Mouse (Mus musculus) stomach, embryonic 15.5 days (tissue): ENCODE measurements around the gene Gm3194. TPM values are rescaled to one million over a fixed set of nuclear protein-coding genes. Genes with fewer than 3 reads are reported as not detected.
"Not testable (repeated sequence)": the region's sequence is repeated elsewhere in the genome, so short reads cannot be mapped to it uniquely, and the experiment has no call there.

ENCODE experiments used
- ATAC-seq: fragments of 200-750 bp; cut with Nextera tagmentation; 2 replicates; pipeline ENCODE4 v1.8.0; 2017; ENCODE audit warnings: low read depth, moderate number of reproducible peaks, moderate TSS enrichment; ENCODE audit not compliant: insufficient read depth, low FRiP score
- H3K27ac ChIP-seq: fragments of 300-500 bp; sonication (generic); 2 replicates; pipeline ENCODE4 v1.5.1; 2015; ENCODE audit warnings: mild to moderate bottlenecking, inconsistent platforms
- H3K27me3 ChIP-seq: fragments of 300-500 bp; sonication (generic); replicated peaks from 2 replicates; pipeline ENCODE4 v1.6.1; 2015; ENCODE audit warnings: inconsistent platforms
- H3K36me3 ChIP-seq: fragments of 300-500 bp; sonication (generic); 2 replicates; pipeline ENCODE4 v1.6.1; 2015; ENCODE audit warnings: inconsistent platforms
- H3K4me1 ChIP-seq: fragments of 300-500 bp; sonication (generic); 2 replicates; pipeline ENCODE4 v1.6.1; 2015; ENCODE audit warnings: inconsistent platforms
- H3K4me2 ChIP-seq: fragments of 300-500 bp; sonication (generic); 2 replicates; pipeline ENCODE4 v1.6.1; 2015; ENCODE audit warnings: mild to moderate bottlenecking, inconsistent platforms
- H3K4me3 ChIP-seq: fragments of 300-500 bp; sonication (generic); replicated peaks from 2 replicates; pipeline ENCODE4 v1.5.1; 2015; ENCODE audit warnings: inconsistent platforms
- H3K9ac ChIP-seq: fragments of 300-500 bp; sonication (generic); 2 replicates; pipeline ENCODE4 v1.6.1; 2015; ENCODE audit warnings: inconsistent platforms
- H3K9me3 ChIP-seq: fragments of 300-500 bp; sonication (generic); 2 replicates; pipeline ENCODE4 v1.6.1; 2016; ENCODE audit warnings: inconsistent platforms
- WGBS: fragments of 180-500 bp; shearing (Covaris S2); methylation state at CpG from one replicate; pipeline ENCODE4 v1.1.7; 2015; 5-methylcytosine and 5-hydroxymethylcytosine counted together
- polyA plus RNA-seq: library from polyadenylated mRNA; unstranded; fragments of >200 nt; fragmentation: Nextera tagmentation; extraction: Ambion mirVana; gene quantifications from 2 replicates; pipeline ENCODE4 v1.2.1, GENCODE M21; 2015

Gm3194 gene
- 0.58 and 0.61 TPM in 2 replicates for polyA plus RNA-seq

DNA sequence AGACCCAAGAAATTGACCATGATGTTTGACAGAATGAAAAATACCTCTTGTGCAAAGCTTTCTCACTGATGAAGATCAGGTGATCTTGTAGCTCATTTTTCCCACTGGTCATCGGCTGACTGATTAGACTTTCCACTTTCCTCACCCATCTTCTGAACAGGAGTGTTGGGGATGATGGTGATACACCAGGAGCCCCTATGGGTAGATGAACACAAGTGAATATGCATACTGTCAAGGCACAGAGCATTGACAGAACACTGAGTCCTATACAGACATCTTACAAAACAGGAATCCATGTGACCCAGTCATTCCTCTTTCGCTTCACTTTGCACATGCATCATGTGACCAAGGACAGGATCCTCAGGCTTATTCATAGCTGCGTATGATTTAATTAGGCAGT, at the start of gene Gm3194:
Gene Gm3194, minus strand, starts transcription at position 101 of the 400 bp plus-strand sequence.
- H3K4me1 ChIP-seq, H3K9ac ChIP-seq, H3K27ac ChIP-seq, H3K9me3 ChIP-seq, ATAC-seq, H3K36me3 ChIP-seq, H3K4me2 ChIP-seq, H3K4me3 ChIP-seq, H3K27me3 ChIP-seq: not testable (repeated sequence)
- WGBS: no CpG with 5 or more reads among the region's 3 CpGs

GRCm38 (mm10) chr14:5501374-5501773, 46.1 kb upstream of the Gm3194 start, which contains the start of gene Gm3488:
Gene Gm3488 (plus strand): TSS chr14:5501674.
- not testable (repeated sequence) for H3K36me3 ChIP-seq, ATAC-seq, H3K27ac ChIP-seq, H3K4me3 ChIP-seq, H3K27me3 ChIP-seq, H3K4me1 ChIP-seq, H3K4me2 ChIP-seq, H3K9ac ChIP-seq, H3K9me3 ChIP-seq
- no CpG with 5 or more reads among the region's 35 CpGs for WGBS

- WGBS: 77% methylated on average over 5 of the region's 5 CpGs
- H3K4me3 ChIP-seq, H3K36me3 ChIP-seq, H3K27ac ChIP-seq, H3K4me2 ChIP-seq, ATAC-seq, H3K4me1 ChIP-seq, H3K9me3 ChIP-seq, H3K9ac ChIP-seq, H3K27me3 ChIP-seq: not testable (repeated sequence)
Observed at GRCm38 (mm10) chr14:5483907-5484306, 28.6 kb upstream of the Gm3194 start, which contains the start of gene Gm3187. Gene Gm3187 (plus strand): TSS chr14:5484207.

GRCm38 (mm10) chr14:5477730-5478129, 22.5 kb upstream of the Gm3194 start, which contains the start of gene Gm8246:
Gene Gm8246 (minus strand): TSS chr14:5477830.
- not testable (repeated sequence) for H3K9ac ChIP-seq, H3K4me1 ChIP-seq, H3K4me3 ChIP-seq, H3K27me3 ChIP-seq, H3K4me2 ChIP-seq, H3K27ac ChIP-seq, H3K9me3 ChIP-seq, H3K36me3 ChIP-seq, ATAC-seq
- no CpG with 5 or more reads among the region's 3 CpGs for WGBS

- not testable (repeated sequence) for ATAC-seq, H3K4me1 ChIP-seq
- WGBS: no CpG with 5 or more reads among the region's 19 CpGs
Observed at GRCm38 (mm10) chr14:5460469-5460868, 5.2 kb upstream of the Gm3194 start.

GRCm38 (mm10) chr14:5388949-5389348, 66.3 kb downstream of the Gm3194 start, which contains the start of gene Gm3500:
Gene Gm3500 (minus strand): TSS chr14:5389049.
- not testable (repeated sequence) for H3K4me2 ChIP-seq, H3K27ac ChIP-seq, H3K9me3 ChIP-seq, H3K9ac ChIP-seq, H3K4me3 ChIP-seq, ATAC-seq, H3K4me1 ChIP-seq, H3K36me3 ChIP-seq, H3K27me3 ChIP-seq
- WGBS: no CpG with 5 or more reads among the region's 37 CpGs

More at GRCm38 (mm10) chr14:5460469-5460868, 5.2 kb upstream of the Gm3194 start:
- H3K27me3 ChIP-seq, H3K9ac ChIP-seq, H3K4me3 ChIP-seq, H3K9me3 ChIP-seq, H3K4me2 ChIP-seq, H3K27ac ChIP-seq, H3K36me3 ChIP-seq: not testable (repeated sequence)

Other genes with a start within 250 kb of the Gm3194 start
- not detected in 2 replicates for gene Gm3526, start 194.9 kb downstream of the Gm3194 start, polyA plus RNA-seq
- gene Gm3542, start 120.5 kb downstream of the Gm3194 start, polyA plus RNA-seq: not detected in 2 replicates
- 0.09 and 0.37 TPM in 2 replicates for gene Gm3500, start 66.4 kb downstream of the Gm3194 start, polyA plus RNA-seq
- not detected in 2 replicates for gene Gm8246, start 22.4 kb upstream of the Gm3194 start, polyA plus RNA-seq
- gene Gm3187, start 28.7 kb upstream of the Gm3194 start, polyA plus RNA-seq: not detected in 2 replicates
- 0.55 and 0.62 TPM in 2 replicates for gene Gm3488, start 46.2 kb upstream of the Gm3194 start, polyA plus RNA-seq
- not detected in 2 replicates for gene Gm3532, start 83.0 kb upstream of the Gm3194 start, polyA plus RNA-seq
- gene Gm8265, start 177.6 kb upstream of the Gm3194 start, polyA plus RNA-seq: not detected in 2 replicates
- not detected in 2 replicates for gene Gm9603, start 232.0 kb upstream of the Gm3194 start, polyA plus RNA-seq